Mouse (Mus musculus) MEL (cell line): ENCODE measurements at regions not wholly inside any gene's neighbourhood (a gene's known extent, or its start where the extent isn't known, plus 50 kb on each side); places are given as distances from the start of the nearest gene placed in this dataset.

Experiments
- DNase-seq: peaks from one replicate; pipeline ENCODE4 v3.0.0; 2011; ENCODE audit warnings: low read depth, low spot score
- H3K27ac ChIP-seq: 2 replicates; pipeline ENCODE4 v1.5.1; 2012; ENCODE audit warnings: low read depth, mild to moderate bottlenecking, control low read depth, low read length, moderate library complexity; ENCODE audit not compliant: control insufficient read depth
- H3K27me3 ChIP-seq, 2 experiments: fragments of 150-350 bp in 1 of 2; sonication (generic) in 1 of 2; 2 replicates each; pipeline ENCODE4 v1.6.1; 2012; ENCODE audit warnings: low read length in 2 of 2, mild to moderate bottlenecking in 2 of 2, improper control_type of control experiment in 1 of 2, moderate library complexity in 1 of 2; ENCODE audit not compliant: insufficient read depth in 2 of 2, control insufficient read depth in 1 of 2
- H3K36me3 ChIP-seq, 2 experiments: 2 replicates each; pipeline ENCODE4 v1.6.1; 2012 to 2014; ENCODE audit warnings: low read length in 2 of 2, improper control_type of control experiment in 1 of 2, inconsistent platforms in 1 of 2, mild to moderate bottlenecking in 1 of 2; ENCODE audit not compliant: insufficient read depth in 2 of 2, control insufficient read depth in 1 of 2
- H3K4me1 ChIP-seq, 2 experiments: fragments of 150-350 bp in 1 of 2; sonication (generic) in 1 of 2; 2 replicates each; pipeline ENCODE4 v1.6.1; 2012; ENCODE audit warnings: low read length in 2 of 2, improper control_type of control experiment in 1 of 2, mild to moderate bottlenecking in 1 of 2; ENCODE audit not compliant: insufficient read depth in 2 of 2, control insufficient read depth in 1 of 2
- H3K4me3 ChIP-seq, 2 experiments: fragments of 150-350 bp in 1 of 2; sonication (generic) in 1 of 2; 2 replicates each; pipeline ENCODE4 v1.5.1; 2012; ENCODE audit warnings: low read depth in 2 of 2, low read length in 2 of 2, mild to moderate bottlenecking in 2 of 2, moderate library complexity in 2 of 2, control low read depth in 1 of 2, improper control_type of control experiment in 1 of 2; ENCODE audit not compliant: control insufficient read depth in 1 of 2, insufficient read depth in 1 of 2
- H3K79me2 ChIP-seq: 2 replicates; pipeline ENCODE4 v1.6.1; 2012; ENCODE audit warnings: mild to moderate bottlenecking, low read length, moderate library complexity; ENCODE audit not compliant: control insufficient read depth, poor library complexity, insufficient read depth
- H3K9ac ChIP-seq: 2 replicates; pipeline ENCODE4 v1.6.1; 2012; ENCODE audit warnings: low read depth, mild to moderate bottlenecking, control low read depth, low read length, moderate library complexity; ENCODE audit not compliant: control insufficient read depth, poor library complexity, severe bottlenecking
- H3K9me3 ChIP-seq: fragments of 150-350 bp; sonication (generic); replicated peaks from 2 replicates; pipeline ENCODE4 v1.6.1; 2012; ENCODE audit warnings: mild to moderate bottlenecking, low read length, improper control_type of control experiment, moderate library complexity; ENCODE audit not compliant: insufficient read depth
- CHD1 ChIP-seq: IDR thresholded peaks from 2 replicates; pipeline ENCODE4 v1.6.1; 2012; ENCODE audit warnings: low read depth, mild to moderate bottlenecking, inconsistent platforms, low read length, improper control_type of control experiment
- CTCF ChIP-seq, 3 experiments: IDR thresholded peaks in 2 of 3; conservative IDR thresholded peaks in 1 of 3; 2 replicates each; pipeline ENCODE4 v1.5.1; 2011 to 2012; ENCODE audit warnings: low read length in 3 of 3, low read depth in 2 of 3, mild to moderate bottlenecking in 2 of 3, improper control_type of control experiment in 1 of 3, inconsistent platforms in 1 of 3, mixed read lengths in 1 of 3, moderate library complexity in 1 of 3; ENCODE audit not compliant: control insufficient read depth in 1 of 3, insufficient read depth in 1 of 3, poor library complexity in 1 of 3, severe bottlenecking in 1 of 3
- E2F4 ChIP-seq: IDR thresholded peaks from 2 replicates; pipeline ENCODE4 v1.6.1; 2011; ENCODE audit warnings: low read depth, low read length, improper control_type of control experiment, borderline replicate concordance
- RAD21 ChIP-seq: IDR thresholded peaks from 2 replicates; pipeline ENCODE4 v1.6.1; 2011; ENCODE audit warnings: mild to moderate bottlenecking, low read depth, low read length, improper control_type of control experiment
- RCOR1 ChIP-seq: IDR thresholded peaks from 2 replicates; pipeline ENCODE4 v1.6.1; 2012; ENCODE audit warnings: low read depth, mild to moderate bottlenecking, inconsistent platforms, low read length, improper control_type of control experiment
- SIN3A ChIP-seq: IDR thresholded peaks from 2 replicates; pipeline ENCODE4 v1.6.1; 2012; ENCODE audit warnings: low read length, improper control_type of control experiment, inconsistent platforms
- TBP ChIP-seq: IDR thresholded peaks from 2 replicates; pipeline ENCODE4 v1.8.0; 2011; ENCODE audit warnings: low read depth, low read length, improper control_type of control experiment
- USF2 ChIP-seq, 2 experiments: IDR thresholded peaks; 2 replicates each; pipeline ENCODE4 v1.6.1; 2011 to 2012; ENCODE audit warnings: improper control_type of control experiment in 2 of 2, low read length in 2 of 2, borderline replicate concordance in 1 of 2, inconsistent platforms in 1 of 2, low read depth in 1 of 2, mild to moderate bottlenecking in 1 of 2; ENCODE audit not compliant: insufficient read depth in 1 of 2
- ZMIZ1 ChIP-seq: IDR thresholded peaks from 2 replicates; pipeline ENCODE4 v1.6.1; 2012; ENCODE audit warnings: low read depth, mild to moderate bottlenecking, inconsistent platforms, low read length, improper control_type of control experiment, moderate library complexity
- ZNF384 ChIP-seq: IDR thresholded peaks from 2 replicates; pipeline ENCODE4 v1.6.1; 2012; ENCODE audit warnings: low read depth, mild to moderate bottlenecking, inconsistent platforms, low read length, improper control_type of control experiment

- Histone ChIP-seq H3K79me2 (no peaks in the 10 kb centered on the region), H3K4me1 (no peaks in the 10 kb centered on the region), H3K9me3 (no peaks in the 10 kb centered on the region), H3K27me3 (no peaks in the 10 kb centered on the region), H3K36me3 (no peaks in the 10 kb centered on the region), H3K27ac (no peak overlapping the region), H3K4me3 (no peak overlapping the region), H3K9ac (no peak overlapping the region)
- TF ChIP-seq RAD21 (no peak), E2F4 (no peak), CHD1 (no peak), SIN3A (no peak), TBP (no peak), ZNF384 (no peak)
- DNase-seq, result no peak
Measured at GRCm38 (mm10) chr2:101175124-101175523, 449.4 kb upstream of the Rag2 start.

GRCm38 (mm10) chr2:101206637-101207036 is 417.9 kb upstream of the Rag2 start:
- TF ChIP-seq USF2 (IDR thresholded peaks at IDR 0.05; ENCODE audit: borderline replicate concordance in 1 of 2, insufficient read depth in 1 of 2, low read depth in 1 of 2, low read length in 2 of 2) (no peak), ZMIZ1 (no peak), E2F4 (no peak), CTCF (IDR thresholded peaks at IDR 0.05 in 2 of 3, conservative IDR thresholded peaks at IDR 0.05 in 1 of 3; ENCODE audit: control insufficient read depth in 1 of 3, insufficient read depth in 1 of 3, low read depth in 2 of 3, low read length in 3 of 3, poor library complexity in 1 of 3, severe bottlenecking in 1 of 3) (no peak), RCOR1 (no peak)
- Histone ChIP-seq H3K4me1 (no peaks in the 10 kb centered on the region), H3K79me2 (no peaks in the 10 kb centered on the region), H3K27ac (no peak overlapping the region), H3K9ac (no peak overlapping the region), H3K4me3 (no peak overlapping the region), H3K9me3 (no peaks in the 10 kb centered on the region), H3K27me3 (no peaks in the 10 kb centered on the region), H3K36me3 (no peaks in the 10 kb centered on the region)
- DNase-seq, result no peak

- no peak overlapping the region for H3K27ac ChIP-seq
- H3K4me1 ChIP-seq, result no peaks in the 10 kb centered on the region
- no peaks in the 10 kb centered on the region for H3K79me2 ChIP-seq
- no peak overlapping the region for H3K4me3 ChIP-seq
- H3K9ac ChIP-seq, result no peak overlapping the region
- no peaks in the 10 kb centered on the region for H3K27me3 ChIP-seq
- DNase-seq, result no peak
- no peaks in the 10 kb centered on the region for H3K36me3 ChIP-seq
- no peaks in the 10 kb centered on the region for H3K9me3 ChIP-seq
- TF ChIP-seq ZMIZ1, result no peak
Measured at GRCm38 (mm10) chr2:101209136-101209535, 415.4 kb upstream of the Rag2 start.
